Mouse (Mus musculus) bone marrow, adult 2 months (tissue): ENCODE results near the gene Wscd2. TPM values are rescaled to one million over a fixed set of nuclear protein-coding genes. Genes with fewer than 3 reads are reported as not detected.

Experiments
- H3K27ac ChIP-seq: fragments of 200-500 bp; 2 replicates; pipeline ENCODE4 v1.5.1; 2012; ENCODE audit warnings: low read depth, mild to moderate bottlenecking, control low read depth, inconsistent platforms, low read length; ENCODE audit not compliant: control insufficient read depth, poor library complexity, insufficient read depth
- H3K4me1 ChIP-seq: fragments of 200-500 bp; 2 replicates; pipeline ENCODE4 v1.6.1; 2011; ENCODE audit warnings: low read length; ENCODE audit not compliant: control insufficient read depth, insufficient read depth
- H3K4me3 ChIP-seq: fragments of 200-500 bp; replicated peaks from 2 replicates; pipeline ENCODE3; 2011; ENCODE audit warnings: mild to moderate bottlenecking, low read depth, low read length, control low read depth; ENCODE audit not compliant: control insufficient read depth
- CTCF ChIP-seq: fragments of 200-500 bp; IDR thresholded peaks from 2 replicates; pipeline ENCODE4 v1.5.1; 2011; ENCODE audit warnings: low read length, control low read depth; ENCODE audit not compliant: control insufficient read depth, insufficient read depth
- POLR2A ChIP-seq: fragments of 200-500 bp; IDR thresholded peaks from 2 replicates; pipeline ENCODE4 v1.6.1; 2011; ENCODE audit warnings: low read depth, mild to moderate bottlenecking, control low read depth, low read length, borderline replicate concordance; ENCODE audit not compliant: control insufficient read depth
- WGBS: fragments of 180-500 bp; shearing (Covaris S2); methylation state at CpG from one replicate; pipeline ENCODE4 v1.1.7; 2018; 5-methylcytosine and 5-hydroxymethylcytosine counted together
- polyA plus RNA-seq: library from polyadenylated mRNA; stranded (reverse); fragments of >200 nt; gene quantifications from 2 replicates; pipeline ENCODE4 v1.2.4, GENCODE M21; 2011; ENCODE audit warnings: low replicate concordance; ENCODE audit not compliant: missing spikeins, insufficient read depth, insufficient read length

Gene Wscd2
- polyA plus RNA-seq, 1 experiment: 0.30 TPM

DNA sequence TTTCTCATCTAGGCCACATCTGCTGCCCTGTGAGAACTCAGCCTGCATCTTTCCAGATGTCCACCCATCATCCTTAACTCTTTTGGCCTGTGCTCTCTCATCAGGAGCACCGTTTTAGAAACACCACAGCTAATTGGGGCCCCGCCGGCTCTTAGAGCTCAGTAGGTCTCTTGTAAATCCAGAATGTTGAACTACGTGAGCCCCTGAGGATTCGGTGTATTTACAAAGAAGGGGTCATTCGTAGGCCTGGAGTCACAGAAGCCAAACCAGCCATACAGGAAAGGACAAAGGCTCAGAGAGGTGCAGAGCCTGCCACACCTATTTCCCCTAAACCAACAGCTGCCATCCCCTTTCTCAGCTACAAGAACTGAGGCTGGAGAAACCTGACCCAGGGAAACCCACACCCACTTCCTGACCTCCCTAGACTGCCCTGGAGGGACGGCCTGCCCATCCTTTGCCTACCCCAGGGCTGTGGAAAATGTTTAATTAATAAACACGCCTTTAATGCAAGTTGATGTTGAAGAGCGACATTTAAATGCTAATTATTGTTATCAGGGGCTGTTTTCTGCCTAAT, 106.7 kb downstream of the Wscd2 start:
- TF ChIP-seq POLR2A: no peak
- Histone ChIP-seq H3K27ac (no peak overlapping the region), H3K4me1 (no peaks in the 10 kb centered on the region), H3K4me3 (no peak overlapping the region)
- WGBS: 76% methylated on average over 9 of the region's 9 CpGs

DNA sequence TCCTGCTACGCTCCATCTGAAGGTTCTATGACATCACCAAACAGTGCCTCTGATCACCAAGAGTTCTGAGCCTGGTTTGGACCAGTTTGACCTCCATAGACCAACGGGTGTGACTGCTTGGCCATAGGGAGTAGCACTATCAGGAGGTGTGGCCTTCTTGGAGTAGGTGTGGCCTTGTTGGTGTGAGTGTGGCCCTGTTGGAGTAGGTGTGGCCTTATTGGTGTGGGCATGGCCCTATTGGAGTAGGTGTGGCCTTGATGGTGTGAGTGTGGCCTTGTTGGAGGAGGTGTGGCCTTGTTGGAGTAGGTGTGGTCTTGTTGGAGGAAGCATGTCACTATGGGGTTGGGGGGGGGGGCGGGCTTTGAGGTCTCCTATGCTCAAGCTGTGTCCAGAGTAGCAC, 110.0 kb downstream of the Wscd2 start:
- H3K27ac ChIP-seq: no peak overlapping the region
- TF ChIP-seq CTCF (no peak), POLR2A (no peak)
- 84% methylated on average over 3 of the region's 3 CpGs for WGBS

DNA sequence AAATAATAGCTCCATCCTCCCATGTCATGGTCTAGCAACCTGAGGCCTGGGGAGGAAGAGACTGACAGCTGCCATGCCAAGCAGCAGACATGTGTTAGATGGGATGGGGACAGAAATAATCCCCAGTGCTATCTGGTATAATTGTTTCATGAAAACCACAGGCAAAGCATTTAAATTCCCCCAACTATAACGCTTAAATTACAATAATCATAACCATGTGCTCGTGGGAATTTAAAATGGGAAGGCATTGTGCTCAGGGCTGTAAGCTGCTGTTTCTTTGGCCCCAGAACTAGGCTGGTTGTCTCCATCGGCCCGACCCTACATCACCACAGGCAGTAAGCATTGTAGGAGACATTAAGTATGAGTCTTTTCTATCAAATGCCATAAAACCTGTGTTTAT, 110.7 kb downstream of the Wscd2 start:
- 81% methylated on average over 4 of the region's 4 CpGs for WGBS
- H3K4me3 ChIP-seq: no peak overlapping the region
- no peak overlapping the region for H3K27ac ChIP-seq
- H3K4me1 ChIP-seq: no peaks in the 10 kb centered on the region
- TF ChIP-seq POLR2A (no peak), CTCF (no peak)

More for the DNA sequence above, 110.0 kb downstream of the Wscd2 start:
- no peaks in the 10 kb centered on the region for H3K4me1 ChIP-seq
- no peak overlapping the region for H3K4me3 ChIP-seq

DNA sequence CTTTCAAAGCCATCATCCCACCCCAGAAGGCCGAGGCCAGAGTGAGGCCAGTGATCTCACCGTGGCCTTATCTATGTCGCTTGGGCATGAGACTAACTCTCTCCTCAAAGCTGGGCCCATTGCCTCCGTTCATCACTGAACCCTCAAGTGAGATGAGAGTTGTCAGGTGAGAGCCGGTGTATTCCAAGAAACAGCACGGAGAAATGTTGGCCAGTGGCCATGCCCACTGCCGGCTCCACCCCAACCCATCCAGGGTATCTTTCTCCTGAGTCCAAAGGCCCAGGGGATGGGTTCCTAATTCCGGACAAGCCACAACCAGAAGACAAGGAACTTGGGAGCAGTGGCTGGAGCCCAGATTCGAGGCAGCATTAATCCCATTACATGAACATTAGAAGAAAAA, 113.3 kb downstream of the Wscd2 start:
- H3K4me1 ChIP-seq: no peaks in the 10 kb centered on the region
- TF ChIP-seq CTCF (no peak), POLR2A (no peak)
- H3K4me3 ChIP-seq: no peak overlapping the region
- WGBS: 82% methylated on average over 9 of the region's 9 CpGs
- no peak overlapping the region for H3K27ac ChIP-seq

GRCm38 (mm10) chr5:113604758-113605157, 114.6 kb downstream of the Wscd2 start:
- TF ChIP-seq CTCF (no peak), POLR2A (no peak)
- H3K4me1 ChIP-seq: no peaks in the 10 kb centered on the region
- no peak overlapping the region for H3K4me3 ChIP-seq
- WGBS: 74% methylated on average over 4 of the region's 4 CpGs
- H3K27ac ChIP-seq: no peak overlapping the region

DNA sequence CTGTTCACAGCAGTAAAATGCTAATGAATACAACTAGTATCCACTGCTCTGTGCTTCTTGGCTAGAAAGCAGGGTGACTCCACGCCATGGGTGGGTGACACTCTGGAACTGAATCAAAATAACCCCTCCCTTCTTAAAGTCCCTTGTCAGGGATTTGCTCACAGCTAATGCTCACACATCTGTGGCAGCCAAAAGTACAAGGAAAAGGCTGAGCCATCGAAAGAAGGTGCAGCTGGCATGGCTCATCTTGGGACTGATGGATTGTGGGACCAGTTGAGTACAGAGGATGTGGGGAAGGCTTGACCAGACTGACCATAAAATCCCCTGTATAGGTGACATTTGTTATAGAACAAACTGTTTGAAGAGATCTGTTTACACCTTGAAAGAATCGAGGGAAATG, 116.0 kb downstream of the Wscd2 start:
- Histone ChIP-seq H3K27ac (no peak overlapping the region), H3K4me1 (no peaks in the 10 kb centered on the region), H3K4me3 (no peak overlapping the region)
- 66% methylated on average over 3 of the region's 3 CpGs for WGBS
- TF ChIP-seq CTCF (no peak), POLR2A (no peak)

GRCm38 (mm10) chr5:113606961-113607785, 117.0 kb downstream of the Wscd2 start:
- 48% methylated on average over 8 of the region's 8 CpGs for WGBS
- Histone ChIP-seq H3K4me3 (no peak overlapping the region), H3K4me1 (no peaks in the 10 kb centered on the region), H3K27ac (no peak overlapping the region)
- TF ChIP-seq CTCF (no peak), POLR2A (no peak)

- 22% methylated on average over 13 of the region's 13 CpGs for WGBS
- no peak for TF ChIP-seq POLR2A
- no peak for TF ChIP-seq CTCF
- no peak overlapping the region for H3K4me3 ChIP-seq
- H3K4me1 ChIP-seq: no peaks in the 10 kb centered on the region
- H3K27ac ChIP-seq: no peak overlapping the region
Measured at GRCm38 (mm10) chr5:113607941-113608431, 117.9 kb downstream of the Wscd2 start.
